Mouse (Mus musculus) megakaryocyte, adult 5-6 weeks (primary cell): ENCODE measurements around the gene Naa40. TPM values are rescaled to one million over a fixed set of nuclear protein-coding genes. Genes with fewer than 3 reads are reported as not detected.

Experiments
- ATAC-seq: 2 replicates; pipeline ENCODE4 v1.8.0; 2016; ENCODE audit warnings: mild to moderate bottlenecking, inconsistent platforms; ENCODE audit not compliant: poor library complexity, severe bottlenecking
- total RNA-seq, 2 experiments: library from RNA; stranded (forward) in 1 of 2; stranded (reverse) in 1 of 2; fragments of 153-499, 151-499 nt in 1 of 2; fragments of 221-1000, 200-1000 nt in 1 of 2; gene quantifications; 2 replicates each; pipeline versions ENCODE4 v1.2.3 to v1.2.4; 2015 to 2017

Gene Naa40
- total RNA-seq, 2 experiments from 2014 or later: 31.9 TPM

- ATAC-seq: no peak
These were observed 24.7 kb upstream of the Naa40 start for GRCm38 (mm10) chr19:7265478-7266191.

DNA sequence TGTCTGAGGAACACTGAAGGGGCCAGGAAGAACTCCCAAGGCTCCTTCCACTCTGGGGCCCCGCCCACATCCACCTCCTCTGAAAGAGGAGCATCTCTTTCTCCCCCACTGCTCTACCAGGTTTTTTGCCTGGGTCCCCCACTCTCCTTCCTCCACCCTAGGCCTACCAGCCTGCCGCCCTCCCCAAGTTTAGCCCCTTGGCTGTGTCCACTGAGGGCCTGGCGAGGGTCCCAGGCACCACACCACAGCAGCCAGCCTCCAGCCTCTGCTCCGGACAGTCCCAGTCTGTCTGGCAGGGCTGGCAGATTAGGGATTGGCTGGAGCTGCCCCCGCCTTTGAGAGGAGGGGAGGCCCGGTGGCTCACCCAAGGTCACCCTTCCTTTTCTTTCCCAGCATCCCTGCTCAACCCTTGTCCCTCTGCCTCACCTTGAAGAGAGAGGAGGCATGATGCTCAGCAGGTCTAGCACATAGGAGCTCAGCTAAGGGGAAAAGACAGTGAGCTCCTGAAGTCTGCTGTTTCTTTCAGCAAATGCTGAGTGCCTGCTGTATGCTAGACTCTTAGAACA is 23.9 kb upstream of the Naa40 start:
- ATAC-seq: no peak

DNA sequence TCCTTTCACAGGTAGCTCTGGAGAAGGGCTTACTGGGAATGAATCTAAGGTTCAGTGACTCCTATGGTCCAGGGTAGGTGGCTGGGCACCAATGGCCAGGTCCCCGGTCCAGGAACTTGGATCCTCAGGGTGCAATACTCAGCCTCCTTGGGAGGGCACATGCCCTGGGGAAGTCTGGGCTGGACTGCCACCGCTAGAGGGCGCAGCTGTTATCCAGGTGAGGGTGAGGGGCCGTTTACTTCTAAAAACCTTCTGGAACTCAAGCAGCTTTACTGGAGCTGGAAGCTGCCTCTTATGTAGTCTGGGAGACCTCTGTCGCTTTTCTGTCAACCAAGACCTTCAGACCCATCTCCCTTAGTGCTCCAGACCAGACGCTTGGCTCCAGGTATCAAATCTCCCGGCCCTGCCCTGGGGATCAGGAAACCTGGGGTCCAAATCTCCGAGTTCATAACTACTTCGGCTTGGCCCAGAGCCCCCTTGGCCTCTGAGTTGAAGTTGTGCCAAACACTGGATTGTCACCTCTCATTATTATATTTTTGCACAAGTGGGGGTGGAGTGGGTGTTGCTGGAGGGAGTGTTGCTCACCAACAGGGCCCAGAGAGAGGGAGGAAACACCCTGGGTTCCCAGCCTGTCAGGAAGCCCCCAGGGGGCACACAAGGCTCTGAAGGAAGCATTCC is 23.2 kb upstream of the Naa40 start:
- peak; percentile 66 for ATAC-seq

DNA sequence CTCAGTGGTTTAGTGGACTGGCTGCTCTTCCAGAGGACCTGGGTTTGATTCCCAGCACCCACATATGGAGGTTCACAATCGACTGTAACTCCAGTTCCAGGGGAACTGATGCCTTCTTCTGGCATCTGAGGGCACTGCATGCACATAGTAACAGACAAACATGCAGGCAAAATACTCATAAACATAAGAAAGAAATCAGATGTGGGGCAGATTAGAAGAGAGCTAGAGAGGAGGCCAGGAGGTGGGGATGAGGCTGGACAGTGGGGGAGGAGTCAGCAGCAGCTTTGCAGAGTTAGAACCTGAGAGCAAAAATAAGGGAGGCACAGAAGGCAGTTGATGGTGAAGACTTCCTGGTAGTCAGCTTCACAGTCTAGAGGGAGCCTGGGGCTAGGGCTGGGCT is 21.6 kb upstream of the Naa40 start:
- ATAC-seq: no peak

GRCm38 (mm10) chr19:7261964-7262363 is 21.0 kb upstream of the Naa40 start:
- ATAC-seq: no peak

GRCm38 (mm10) chr19:7261476-7261875 is 20.5 kb upstream of the Naa40 start:
- ATAC-seq: no peak

DNA sequence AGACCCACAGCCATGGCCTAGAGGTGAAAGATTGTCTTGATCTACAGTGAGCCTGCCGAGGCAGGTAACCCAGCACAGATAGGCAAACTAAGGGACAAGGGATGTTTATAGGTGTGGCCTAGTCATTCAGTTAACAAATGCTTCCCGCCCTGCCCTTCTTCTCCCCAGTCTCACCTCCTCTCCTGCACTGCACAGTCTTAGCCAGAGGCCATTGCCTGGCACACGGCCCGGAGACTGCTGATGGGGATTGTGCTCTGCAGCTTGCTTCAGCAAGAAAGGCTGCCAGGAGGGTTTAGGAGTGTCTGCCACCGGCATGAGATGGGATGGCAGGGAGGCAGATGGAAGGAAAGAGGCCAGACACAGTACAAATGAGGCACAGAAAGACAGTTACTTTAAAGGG is 16.9 kb upstream of the Naa40 start:
- no peak for ATAC-seq

GRCm38 (mm10) chr19:7246021-7246420 is 5.0 kb upstream of the Naa40 start:
- no peak for ATAC-seq

- ATAC-seq: no peak
These were observed 692 bp downstream of the Naa40 start for GRCm38 (mm10) chr19:7240291-7240690.

GRCm38 (mm10) chr19:7239574-7239973 is 1.4 kb downstream of the Naa40 start:
- no peak for ATAC-seq

DNA sequence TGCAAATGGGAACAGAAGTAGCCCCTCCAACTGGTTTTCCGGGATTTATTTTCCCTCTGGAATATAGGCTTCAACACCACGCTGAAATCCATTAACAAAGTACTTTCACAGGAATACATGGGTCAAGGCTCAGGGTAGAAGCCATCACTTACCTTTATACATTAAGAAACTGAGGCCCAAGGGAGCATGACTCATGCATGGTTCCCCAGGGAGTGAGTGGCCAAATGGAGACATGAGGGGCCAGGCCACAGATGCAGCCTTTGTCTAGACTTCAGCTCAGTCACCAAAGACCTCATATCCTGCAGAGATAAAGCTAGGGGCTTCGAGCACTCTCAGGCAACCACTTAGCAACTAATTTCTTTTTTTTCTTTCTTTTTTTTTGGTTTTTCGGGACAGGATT is 4.2 kb downstream of the Naa40 start:
- no peak for ATAC-seq

GRCm38 (mm10) chr19:7236011-7236410 is 5.0 kb downstream of the Naa40 start:
- ATAC-seq: no peak

DNA sequence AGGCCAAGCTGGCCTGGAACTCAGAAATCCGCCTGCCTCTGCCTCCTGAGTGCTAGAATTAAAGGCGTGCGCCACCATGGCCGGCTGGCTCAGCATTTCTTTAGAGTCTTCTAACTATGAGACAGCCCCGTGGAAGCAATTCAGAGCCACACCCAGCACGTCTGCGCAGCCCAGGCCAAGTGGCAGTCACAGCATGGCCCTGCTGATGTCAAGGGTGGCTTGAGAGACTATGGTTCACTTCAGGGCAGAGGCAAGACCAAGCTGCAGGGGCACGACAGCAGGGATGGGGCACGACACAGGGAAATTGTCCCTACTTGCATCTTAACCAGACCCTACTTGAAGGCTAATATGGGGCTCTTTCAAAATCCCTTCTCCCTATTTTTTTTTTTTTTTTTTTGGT is 5.5 kb downstream of the Naa40 start:
- no peak for ATAC-seq

DNA sequence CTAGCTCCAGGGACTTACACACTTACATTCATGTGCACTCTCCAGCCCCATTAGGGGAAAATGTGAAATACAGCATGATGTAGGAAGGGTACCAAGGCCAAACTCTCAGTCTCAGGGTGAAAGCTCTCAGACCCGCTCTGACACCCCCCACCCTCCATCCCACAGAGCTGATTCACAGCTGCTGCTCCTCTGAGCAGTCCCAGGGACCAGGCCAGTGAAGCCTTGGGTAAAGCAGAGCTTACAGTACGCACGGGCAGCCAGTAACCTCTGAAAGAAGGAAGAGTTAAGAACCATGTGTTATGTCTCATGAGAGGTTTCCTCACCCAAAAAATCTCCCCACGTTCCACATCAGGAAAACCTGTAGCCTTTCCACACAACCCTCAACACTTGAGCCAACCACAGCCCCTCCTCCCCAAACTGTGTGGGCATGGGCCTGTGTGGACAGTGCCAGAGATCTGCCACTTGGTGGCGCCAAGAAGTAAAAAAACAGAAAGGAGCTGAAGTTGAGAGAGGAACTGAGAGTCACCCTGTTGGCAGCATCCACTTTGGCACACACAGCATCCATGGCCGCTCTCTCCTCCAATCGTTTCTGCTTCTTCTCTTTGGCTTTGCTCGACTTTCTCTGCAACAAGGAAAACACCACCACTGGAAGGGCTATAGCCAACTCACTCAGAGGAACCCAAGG is 6.3 kb downstream of the Naa40 start:
- peak; percentile 100 for ATAC-seq

GRCm38 (mm10) chr19:7226511-7226914 is 14.5 kb downstream of the Naa40 start:
- ATAC-seq: peak; percentile 98

DNA sequence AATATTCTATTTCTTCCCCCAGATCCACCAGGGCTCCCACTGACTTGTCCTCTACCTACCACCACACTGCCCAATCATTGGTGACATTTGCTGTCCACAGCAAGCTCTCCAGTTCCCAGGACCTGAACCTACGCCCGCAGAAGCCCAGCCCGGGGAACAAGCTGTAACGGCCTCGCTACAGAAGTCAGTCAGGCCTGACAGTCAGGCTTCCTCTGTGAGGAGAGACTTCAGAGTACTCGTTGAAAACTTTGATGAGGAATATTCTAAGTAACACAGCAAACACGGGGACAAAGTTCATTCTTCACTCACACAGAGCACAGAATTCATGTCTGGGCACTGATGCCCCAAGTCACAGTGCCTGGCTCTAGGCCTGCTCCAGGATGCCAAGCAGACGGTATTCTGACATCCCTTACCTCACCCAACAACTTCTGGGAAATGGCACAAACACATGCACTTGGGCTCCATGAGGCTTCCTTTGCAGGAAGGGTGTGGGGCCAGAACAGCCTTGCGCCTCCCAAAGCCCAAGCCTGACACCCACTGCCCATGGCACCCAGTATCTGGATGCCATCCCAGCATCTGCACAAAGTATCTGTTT is 15.8 kb downstream of the Naa40 start:
- ATAC-seq: no peak

DNA sequence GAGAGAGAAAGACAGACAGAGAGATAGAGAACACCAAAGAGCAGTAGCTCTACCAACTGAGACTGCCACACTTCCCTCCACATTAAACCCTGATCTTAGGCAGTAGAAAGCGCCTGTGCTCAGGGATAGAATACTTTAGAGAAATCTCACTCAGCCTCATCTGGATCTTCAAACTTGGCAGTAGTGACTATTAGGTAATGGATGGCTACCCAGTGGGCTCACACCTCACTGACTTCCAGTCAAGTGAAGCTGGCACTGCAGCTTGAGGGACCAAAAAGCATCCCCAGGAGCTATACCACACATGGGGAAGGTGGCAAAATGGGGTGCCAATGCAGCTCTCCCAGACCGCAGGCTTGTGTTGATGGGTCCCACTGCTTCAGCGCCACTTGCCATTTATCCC is 16.7 kb downstream of the Naa40 start:
- no peak for ATAC-seq

- ATAC-seq: no peak
These were observed 17.5 kb downstream of the Naa40 start for GRCm38 (mm10) chr19:7223488-7223887.

GRCm38 (mm10) chr19:7222196-7222595 is 18.8 kb downstream of the Naa40 start:
- ATAC-seq: no peak

GRCm38 (mm10) chr19:7218753-7219152 is 22.2 kb downstream of the Naa40 start:
- ATAC-seq: no peak

DNA sequence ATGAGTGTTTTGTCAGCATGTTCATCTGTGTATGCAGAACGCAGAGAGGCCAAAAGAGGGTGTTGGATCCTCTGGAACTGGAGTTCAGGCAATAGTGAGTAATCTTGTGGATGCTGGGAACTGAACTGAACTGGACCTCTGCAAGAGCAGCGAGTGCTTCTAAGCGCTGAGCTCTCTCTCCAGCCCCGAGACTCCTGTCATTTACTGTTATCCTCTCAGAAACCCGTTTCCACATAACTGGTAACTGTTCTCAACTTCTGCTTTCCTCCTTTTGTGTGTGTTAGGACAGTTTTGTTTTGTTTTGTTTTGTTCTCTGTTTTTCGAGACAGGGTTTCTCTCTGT is 23.1 kb downstream of the Naa40 start:
- ATAC-seq: peak; percentile 52
